Mouse (Mus musculus) regulatory T cell (primary cell): Measurements from ENCODE around the gene CT030661.1.
"Not testable (repeated sequence)": the region's sequence is repeated elsewhere in the genome, so short reads cannot be mapped to it uniquely, and the experiment has no call there.

ENCODE experiments used
- in situ Hi-C: fragments of 300-600 bp; cut with MboI, MseI; formaldehyde crosslinking; loops from one replicate; pipeline ENCODE4 v1.15.1; 2025; ENCODE audit warnings: high pct_unique_total_duplicates

The CT030661.1 gene

GRCm38 (mm10) chr17:22314730-22315226, at the start of gene CT030661.1:
TSS of gene CT030661.1 (minus strand) at chr17:22314837.
- in situ Hi-C loops: loop anchor here (5.0 kb wide), 1 partner anchor 92 kb away; no protein-coding TSS in a partner anchor

GRCm38 (mm10) chr17:22363895-22364294, 49.3 kb upstream of the CT030661.1 start:
- in situ Hi-C loops: loop anchor here (5.0 to 25.0 kb wide), 5 partner anchors 48 to 877 kb away; partner anchors contain the start of genes Zfp53, Zfp942, Zfp943 and Zfp945

- in situ Hi-C loops: loop anchor here (5.0 to 25.0 kb wide), 5 partner anchors 51 to 874 kb away; partner anchors contain the start of genes Zfp53, Zfp942, Zfp943 and Zfp945
These were observed 46.6 kb upstream of the CT030661.1 start, which contains the start of the genes Zfp944 and Zfp758 for GRCm38 (mm10) chr17:22361101-22361781. TSS of gene Zfp944 (minus strand) at chr17:22361400. TSS of gene Zfp758 (plus strand) at chr17:22361453.

GRCm38 (mm10) chr17:22360572-22360971, 45.9 kb upstream of the CT030661.1 start:
- in situ Hi-C loops: loop anchor here (5.0 to 25.0 kb wide), 5 partner anchors 52 to 873 kb away; partner anchors contain the start of genes Zfp53, Zfp942, Zfp943 and Zfp945

GRCm38 (mm10) chr17:22352794-22353193, 38.2 kb upstream of the CT030661.1 start:
- in situ Hi-C loops: loop anchor here (25.0 kb wide), 1 partner anchor 865 kb away; the partner anchor contains the start of gene Zfp53

- in situ Hi-C loops: not testable (repeated sequence)
These were observed 610 bp upstream of the CT030661.1 start for GRCm38 (mm10) chr17:22315247-22315646.

- in situ Hi-C loops: loop anchor here (5.0 kb wide), 1 partner anchor 92 kb away; no protein-coding TSS in a partner anchor
These were observed 418 bp downstream of the CT030661.1 start for GRCm38 (mm10) chr17:22314219-22314618.
